Mouse (Mus musculus) ovary, adult 10 weeks (tissue): ENCODE results near the gene Lce1e. TPM values are rescaled to one million over a fixed set of nuclear protein-coding genes. Genes with fewer than 3 reads are reported as not detected.

Experiments
- polyA plus RNA-seq: library from polyadenylated mRNA; stranded (reverse); fragments of 350-450 nt; fragmentation: Illumina TruSeq; extraction: RNeasy Lipid Tissue Mini Kit (QIAGEN cat#74804); gene quantifications from one replicate; pipeline ENCODE4 v1.2.3, GENCODE M21; 2014

Lce1e gene
- not detected for polyA plus RNA-seq

DNA sequence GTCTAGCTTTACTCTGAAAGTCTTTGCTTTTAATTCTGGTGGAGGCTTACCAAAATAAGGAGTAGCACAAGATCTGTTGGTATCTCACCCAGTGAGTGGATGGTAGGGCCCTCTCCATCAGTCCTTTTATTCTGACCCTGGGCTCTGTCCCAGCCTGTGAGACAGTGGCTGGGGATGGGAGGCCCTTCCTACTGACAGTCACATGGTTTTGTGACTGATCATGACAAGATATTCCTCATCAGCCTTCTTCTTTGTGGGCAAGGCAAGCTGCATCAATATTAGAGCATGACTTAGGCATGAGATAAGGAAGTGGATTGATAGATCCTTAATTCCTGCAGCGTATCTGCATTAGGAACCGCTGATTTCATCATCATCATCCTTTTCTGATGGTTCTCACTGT is at the start of gene Lce1e:
TSS of gene Lce1e (minus strand) at position 101 of the 400 bp plus-strand sequence.

DNA sequence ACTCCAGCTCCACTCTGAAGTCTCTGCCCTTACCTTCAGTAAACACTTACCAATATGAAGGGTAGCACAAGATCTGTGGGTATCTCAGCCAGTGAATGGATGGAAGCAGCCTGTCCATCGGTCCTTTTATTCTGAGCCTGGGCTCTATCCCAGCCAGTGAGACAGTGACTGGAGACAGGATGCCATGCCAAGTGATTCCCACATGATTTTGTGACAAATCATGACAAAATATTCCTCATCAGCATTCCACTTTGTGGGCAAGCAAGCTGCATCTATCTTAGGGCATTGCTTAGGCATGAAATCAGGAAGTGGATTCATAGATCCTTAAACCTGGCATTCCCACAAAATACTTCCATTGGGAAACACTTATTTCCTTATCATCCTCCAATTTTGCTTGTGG is 43.4 kb upstream of the Lce1e start, which contains the start of gene Lce1g:
TSS of gene Lce1g (minus strand) at position 101 of the 400 bp plus-strand sequence.

DNA sequence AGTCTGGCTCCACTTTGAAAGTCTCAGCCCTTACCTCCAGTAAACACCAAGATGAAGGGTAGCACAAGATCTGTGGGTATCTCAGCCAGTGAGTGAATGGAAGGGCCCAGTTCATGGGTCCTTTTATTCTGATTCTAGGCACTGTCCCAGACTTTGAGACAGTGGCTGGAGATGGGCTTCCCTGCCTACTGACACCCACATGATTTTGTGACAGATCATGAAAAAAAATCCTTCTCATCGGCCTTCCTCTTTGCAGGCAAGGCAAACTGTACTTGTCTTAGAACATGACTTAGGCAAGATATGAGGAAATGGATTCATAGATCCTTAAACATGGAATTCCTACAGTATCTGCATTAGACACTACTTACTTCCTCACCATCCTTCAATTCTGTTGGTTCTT is 30.1 kb upstream of the Lce1e start, which contains the start of gene Gm38119:
TSS of gene Gm38119 (minus strand) at position 101 of the 400 bp plus-strand sequence.

DNA sequence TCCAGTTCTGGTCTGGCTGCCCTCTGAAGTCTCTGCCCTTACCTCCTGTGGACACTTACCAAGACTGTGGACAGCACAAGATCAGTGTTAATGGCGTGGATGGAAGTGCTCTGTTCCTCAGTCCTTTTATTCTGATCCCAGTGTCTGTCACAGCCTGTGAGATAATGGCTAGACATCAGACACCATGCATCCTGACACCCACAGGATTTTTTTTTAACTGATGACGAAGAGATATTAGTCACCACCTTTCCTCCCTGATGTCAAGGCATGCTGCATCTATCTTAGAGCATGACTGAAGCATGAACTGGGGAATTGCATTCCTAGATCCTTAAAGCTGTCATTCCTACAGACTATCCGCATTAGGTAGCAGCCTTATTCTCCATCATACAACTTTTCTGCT is 11.4 kb upstream of the Lce1e start, which contains the start of gene Lce1f:
TSS of gene Lce1f (minus strand) at position 101 of the 400 bp plus-strand sequence.

DNA sequence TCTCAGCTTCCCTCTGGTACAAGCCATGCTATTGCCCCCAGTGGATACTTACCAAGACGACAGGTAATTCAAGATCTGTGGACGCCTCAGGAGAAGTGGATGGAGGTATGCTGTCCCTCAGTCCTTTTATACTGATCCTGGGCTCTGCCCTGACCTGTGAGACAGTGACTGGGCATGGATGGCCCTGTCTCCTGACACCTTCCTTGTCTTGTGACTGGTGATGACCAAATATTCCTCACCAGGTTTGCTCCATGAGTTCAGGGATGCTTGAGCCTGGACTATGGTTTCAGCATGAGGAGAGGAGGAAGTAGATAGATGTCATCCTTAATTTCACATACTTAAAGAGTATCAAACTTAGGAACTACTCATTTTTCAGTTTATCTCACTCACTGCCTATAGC is 21.8 kb downstream of the Lce1e start, which contains the start of gene Lce1d:
TSS of gene Lce1d (minus strand) at position 101 of the 400 bp plus-strand sequence.

DNA sequence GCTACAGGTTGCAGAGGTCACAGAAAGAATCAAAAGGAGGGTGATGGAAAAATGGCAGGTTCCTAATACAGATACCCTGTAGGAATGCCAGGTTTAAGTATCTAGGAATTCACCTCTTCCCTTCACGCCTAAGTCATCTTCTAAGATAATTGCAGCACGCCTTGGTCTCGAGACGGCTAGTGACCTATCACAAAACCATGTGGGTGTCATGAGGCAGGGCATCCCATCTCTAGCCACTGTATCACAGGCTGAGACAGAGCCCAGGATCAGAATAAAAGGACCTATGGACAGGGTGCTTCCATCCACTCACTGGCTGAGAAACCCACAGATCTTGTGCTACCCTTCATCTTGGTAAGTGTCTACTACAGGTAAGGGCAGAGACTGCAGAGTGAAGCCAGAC is 29.9 kb downstream of the Lce1e start, which contains the start of gene Lce1c:
TSS of gene Lce1c (plus strand) at position 301 of the 400 bp plus-strand sequence.

DNA sequence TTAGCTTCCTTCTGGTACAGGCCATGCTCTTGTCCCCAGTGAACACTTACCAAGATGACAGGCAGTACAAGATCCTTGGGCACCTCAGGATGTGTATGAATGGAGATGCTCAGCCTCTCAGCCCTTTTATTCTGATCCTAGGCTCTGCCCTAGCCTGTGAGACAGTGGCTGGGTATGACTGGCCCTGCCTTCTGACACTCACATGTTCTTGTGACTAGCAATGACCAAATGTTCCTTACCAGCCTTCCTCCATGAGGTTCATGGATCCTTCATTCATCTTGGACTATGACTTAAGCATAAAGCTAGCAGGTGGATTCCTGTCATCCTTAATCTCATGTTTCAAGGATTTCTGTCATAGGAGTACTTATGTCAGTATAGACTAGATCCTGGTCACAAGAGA is 38.7 kb downstream of the Lce1e start, which contains the start of gene Lce1a2:
TSS of gene Lce1a2 (minus strand) at position 101 of the 400 bp plus-strand sequence.

Other genes with a start within 250 kb of the Lce1e start
- gene Sprr1a, start 223.2 kb downstream of the Lce1e start, polyA plus RNA-seq: not detected
- not detected for gene Sprr4, start 208.6 kb downstream of the Lce1e start, polyA plus RNA-seq
- gene 2310046K23Rik, start 174.6 kb downstream of the Lce1e start, polyA plus RNA-seq: not detected
- not detected for gene Ivl, start 135.3 kb downstream of the Lce1e start, polyA plus RNA-seq
- gene Smcp, start 120.1 kb downstream of the Lce1e start, polyA plus RNA-seq: not detected
- gene 2210017I01Rik, start 101.6 kb downstream of the Lce1e start, polyA plus RNA-seq: not detected
- not detected for gene Lce6a, start 87.4 kb downstream of the Lce1e start, polyA plus RNA-seq
- not detected for gene Lce1a1, start 60.8 kb downstream of the Lce1e start, polyA plus RNA-seq
- gene Lce1b, start 52.1 kb downstream of the Lce1e start, polyA plus RNA-seq: not detected
- gene Lce1a2, start 38.8 kb downstream of the Lce1e start, polyA plus RNA-seq: not detected
- gene Lce1c, start 29.8 kb downstream of the Lce1e start, polyA plus RNA-seq: not detected
- gene Lce1d, start 21.9 kb downstream of the Lce1e start, polyA plus RNA-seq: not detected
- gene Lce1f, start 11.3 kb upstream of the Lce1e start, polyA plus RNA-seq: not detected
- gene Gm38119, start 30.0 kb upstream of the Lce1e start, polyA plus RNA-seq: not detected
- gene Lce1g, start 43.3 kb upstream of the Lce1e start, polyA plus RNA-seq: not detected
- not detected for gene Lce1h, start 56.0 kb upstream of the Lce1e start, polyA plus RNA-seq
- gene Lce1i, start 69.8 kb upstream of the Lce1e start, polyA plus RNA-seq: not detected
- not detected for gene Lce1j, start 81.4 kb upstream of the Lce1e start, polyA plus RNA-seq
- not detected for gene Lce1k, start 98.8 kb upstream of the Lce1e start, polyA plus RNA-seq
- not detected for gene Kprp, start 118.2 kb upstream of the Lce1e start, polyA plus RNA-seq
- not detected for gene Lce1l, start 142.2 kb upstream of the Lce1e start, polyA plus RNA-seq
- gene 2310050C09Rik, start 161.1 kb upstream of the Lce1e start, polyA plus RNA-seq: not detected
- gene Lce3a, start 217.2 kb upstream of the Lce1e start, polyA plus RNA-seq: not detected
- not detected for gene Lce3b, start 223.9 kb upstream of the Lce1e start, polyA plus RNA-seq
- gene Lce3c, start 235.4 kb upstream of the Lce1e start, polyA plus RNA-seq: not detected
- gene Lce3d, start 248.3 kb upstream of the Lce1e start, polyA plus RNA-seq: not detected